Mouse (Mus musculus): Measurements from ENCODE around the gene Cdkal1.

Gene Cdkal1

DNA sequence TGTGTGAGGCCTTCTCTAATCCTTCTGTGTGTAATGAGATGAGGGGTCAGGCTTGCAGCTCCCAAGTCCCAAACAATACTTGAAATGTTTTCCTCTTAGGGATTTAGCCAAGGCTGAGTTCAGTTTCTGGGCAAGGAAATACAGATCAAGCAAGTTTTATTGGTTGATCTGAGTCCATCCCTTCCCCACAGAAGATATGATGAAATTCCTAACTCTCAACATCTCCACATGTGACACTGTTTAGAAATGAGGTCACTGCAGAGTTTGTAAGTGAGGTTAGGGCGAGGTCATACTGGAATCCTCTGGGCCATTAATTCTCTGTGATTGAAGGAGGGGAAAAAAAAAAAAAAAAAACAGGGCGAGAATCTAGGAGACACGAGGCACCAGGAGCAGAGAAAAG lies 607.7 kb downstream of the Cdkal1 start:
- no peak for DNase-seq (ENCODE audit: low spot score)

DNA sequence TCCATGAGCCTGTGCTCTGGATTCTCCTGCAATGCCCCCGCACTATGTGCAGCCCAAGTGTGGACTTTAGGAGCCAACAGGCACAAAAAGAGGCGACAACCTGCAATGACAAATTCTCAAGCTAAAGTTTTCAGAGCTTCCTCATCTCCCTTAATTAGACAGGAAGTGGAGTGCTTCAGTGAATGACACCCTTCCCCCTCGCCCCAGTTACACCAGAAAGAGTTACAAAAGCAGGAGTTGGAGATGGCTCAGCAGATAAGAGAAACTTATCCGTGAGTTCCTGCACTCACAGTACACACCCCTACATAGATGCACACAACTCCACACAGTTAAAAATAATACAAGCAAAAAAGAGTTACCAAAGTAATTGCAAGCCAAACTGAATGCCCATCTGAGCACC lies 620.4 kb downstream of the Cdkal1 start:
- DNase-seq (ENCODE audit: low spot score): no peak

DNA sequence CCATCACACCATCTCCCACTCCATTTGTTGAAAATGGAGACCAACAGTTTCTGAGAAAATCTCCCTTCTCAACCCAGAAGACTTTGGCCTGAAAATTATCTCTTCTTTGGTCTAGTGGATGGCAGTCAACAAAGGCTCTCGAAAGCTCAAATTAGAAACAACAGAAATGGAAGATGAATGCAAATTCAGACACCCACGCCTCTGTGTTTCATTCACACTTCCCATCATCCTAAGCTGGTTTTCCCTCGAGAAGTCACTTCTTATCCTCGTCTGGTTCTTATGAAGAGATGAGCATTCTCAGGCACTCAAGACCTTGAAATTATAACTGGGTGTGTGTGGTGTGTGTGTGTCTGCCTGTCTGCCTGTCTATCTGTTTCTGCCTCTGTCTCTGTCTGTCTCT lies 621.0 kb downstream of the Cdkal1 start:
- DNase-seq (ENCODE audit: low spot score): no peak

DNA sequence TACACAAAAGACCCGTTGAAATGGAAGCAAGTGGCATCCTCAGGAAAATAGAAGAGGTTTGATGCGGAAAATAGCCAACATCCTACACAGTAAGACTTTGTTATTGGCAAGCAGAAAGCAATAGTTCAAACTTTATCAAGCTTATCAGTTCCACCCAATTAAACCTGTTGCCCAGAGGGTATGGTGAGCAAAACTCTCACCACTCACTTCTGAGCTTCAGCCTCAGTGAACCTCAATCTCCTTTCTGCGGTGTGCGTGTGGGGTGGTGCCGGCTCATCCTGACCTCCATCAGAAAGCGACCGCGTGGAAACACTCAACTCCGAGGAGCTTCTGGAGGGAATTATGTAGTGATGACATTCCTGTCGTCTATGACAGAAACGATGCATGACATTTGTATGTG lies 621.5 kb downstream of the Cdkal1 start:
- no peak for DNase-seq (ENCODE audit: low spot score)

- no peak for DNase-seq (ENCODE audit: low spot score)
Observed at GRCm38 (mm10) chr13:29232681-29233080, 622.8 kb downstream of the Cdkal1 start.

GRCm38 (mm10) chr13:29224815-29225214 lies 630.7 kb downstream of the Cdkal1 start:
- DNase-seq (ENCODE audit: low spot score): no peak

DNA sequence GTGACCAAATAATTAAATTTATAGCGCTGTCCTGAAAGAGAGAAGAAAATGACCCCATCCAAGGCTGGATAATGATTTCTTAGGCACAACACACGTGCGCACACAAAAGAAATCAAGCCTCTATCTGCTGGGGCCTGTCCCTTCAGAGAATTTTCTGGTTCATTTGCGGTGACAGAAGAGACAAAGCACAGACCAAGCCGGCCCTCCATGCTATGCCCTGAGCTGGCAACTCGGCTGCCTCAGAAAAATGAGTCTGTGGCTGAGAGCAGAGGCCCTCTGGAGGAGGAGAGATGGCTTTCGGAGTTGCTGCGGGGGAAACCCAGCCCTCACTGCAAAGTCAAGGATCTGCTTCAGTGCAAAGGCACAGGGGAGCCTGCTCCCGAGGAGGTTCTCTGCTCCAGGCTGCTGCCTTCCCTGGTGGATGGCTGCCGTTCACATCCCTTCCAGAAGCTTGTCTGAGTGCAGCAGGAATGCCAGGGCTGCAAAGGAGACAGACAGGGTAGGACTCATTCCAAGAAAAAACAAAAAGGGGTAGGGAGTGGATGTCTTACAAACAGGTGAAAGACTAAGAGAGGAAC lies 633.1 kb downstream of the Cdkal1 start:
- DNase-seq (ENCODE audit: low spot score): peak; percentile 25

DNA sequence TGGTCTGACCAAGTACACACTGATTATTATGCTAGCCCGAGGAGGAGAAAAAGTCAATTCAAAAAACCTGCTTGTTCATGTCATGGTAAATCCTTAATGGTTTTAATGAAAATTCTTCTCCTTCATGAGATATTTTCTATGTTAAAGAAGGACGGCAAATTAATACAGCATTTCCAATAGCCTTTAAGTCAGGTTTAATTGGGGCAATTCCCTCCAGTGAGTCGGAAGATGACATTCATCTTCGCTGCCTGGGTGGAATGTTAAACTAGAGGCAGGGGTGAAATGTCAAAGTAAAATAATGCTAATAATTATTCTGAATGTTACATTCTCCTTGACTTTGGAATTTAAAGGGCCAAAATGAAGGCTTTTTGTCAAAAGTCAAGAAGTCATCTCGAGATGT lies 633.8 kb downstream of the Cdkal1 start:
- no peak for DNase-seq (ENCODE audit: low spot score)

DNA sequence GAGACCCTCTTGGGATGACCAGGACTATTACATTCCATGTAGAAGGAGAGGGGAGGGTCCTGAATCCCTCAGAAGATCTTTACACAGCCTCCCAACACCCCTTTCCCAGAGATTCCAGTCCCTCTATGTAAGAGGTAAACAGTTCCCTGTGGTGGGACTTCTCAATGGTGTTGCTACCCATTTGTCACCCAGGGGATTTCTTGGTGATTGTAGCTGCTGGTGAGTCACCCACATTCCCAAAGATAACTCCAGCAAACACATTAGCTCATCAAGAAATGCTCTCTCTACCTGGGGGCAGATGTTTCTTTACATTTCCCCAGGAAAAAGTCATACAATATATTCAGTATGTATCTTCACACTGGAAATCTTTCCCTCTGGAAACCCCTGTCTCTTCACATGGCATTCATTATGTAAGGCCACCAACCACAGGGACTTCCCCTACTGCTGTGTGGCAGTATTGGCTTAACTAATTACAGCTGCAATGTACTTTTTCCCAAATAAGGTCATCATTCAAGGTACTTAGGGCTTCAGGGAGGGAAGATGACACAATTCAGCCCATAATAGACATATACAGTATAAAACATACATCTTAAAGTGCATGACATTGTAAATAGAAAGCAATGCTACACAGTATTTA lies 636.8 kb downstream of the Cdkal1 start:
- DNase-seq (ENCODE audit: low spot score): no peak

- DNase-seq (ENCODE audit: low spot score): peak; percentile 73
Observed at GRCm38 (mm10) chr13:29210159-29211021, 645.1 kb downstream of the Cdkal1 start.

DNA sequence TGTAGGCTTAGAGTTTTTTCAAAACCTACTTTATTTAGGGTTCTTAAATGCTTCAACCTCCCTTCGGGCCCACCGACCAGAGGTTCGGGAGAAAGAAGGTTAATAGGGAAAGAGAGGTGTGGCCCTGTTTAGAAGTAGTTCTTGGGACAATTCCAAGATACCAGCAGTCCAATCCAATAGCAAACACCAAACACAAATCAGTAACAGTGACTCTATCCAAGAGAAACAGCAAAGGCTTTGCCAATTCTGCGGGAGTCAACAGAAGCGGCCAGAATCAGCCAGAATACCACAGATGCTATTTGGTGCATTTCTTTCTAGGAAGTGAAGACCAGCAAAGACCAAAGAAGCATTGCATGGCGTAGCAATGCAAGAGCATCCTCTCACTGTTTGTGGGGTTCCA lies 646.7 kb downstream of the Cdkal1 start:
- no peak for DNase-seq (ENCODE audit: low spot score)

DNA sequence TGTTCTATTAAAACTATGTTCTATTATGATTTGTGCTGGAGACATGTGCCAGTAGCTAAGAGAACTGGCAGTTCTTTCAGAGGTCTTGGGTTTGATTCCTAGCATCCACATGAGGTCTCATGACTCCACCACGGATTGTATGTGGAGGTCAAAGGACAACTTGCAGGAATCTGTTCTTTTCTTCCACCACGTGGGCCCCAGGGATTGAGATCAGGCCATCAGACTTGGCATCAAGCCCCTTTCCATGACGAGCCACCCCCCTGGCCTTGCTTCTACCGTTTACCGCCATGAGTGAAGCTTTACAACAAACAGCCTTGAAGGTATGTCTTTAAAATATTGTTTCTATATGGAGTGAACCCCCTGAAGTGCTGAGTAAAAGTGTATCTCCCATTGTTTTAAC lies 651.6 kb downstream of the Cdkal1 start:
- no peak for DNase-seq (ENCODE audit: low spot score)

DNA sequence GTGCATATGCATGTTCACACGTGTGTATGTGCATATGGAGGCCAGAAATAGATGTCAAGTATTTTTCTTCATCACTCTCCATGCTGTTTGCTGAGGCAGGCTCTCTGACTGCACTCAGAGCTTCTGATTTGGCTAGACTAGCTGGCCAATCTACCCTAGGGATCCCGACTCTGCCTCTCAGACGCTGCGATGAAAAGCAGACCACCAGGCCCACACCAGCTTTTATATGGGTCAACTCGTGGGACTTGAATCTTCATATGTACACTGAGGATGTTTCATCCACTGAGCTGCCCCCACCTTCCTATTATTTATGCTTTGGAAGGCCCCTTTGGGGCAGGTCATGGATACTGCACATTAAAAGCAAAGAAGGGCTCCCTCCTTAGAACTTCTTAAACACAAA lies 652.0 kb downstream of the Cdkal1 start:
- DNase-seq (ENCODE audit: low spot score): no peak

GRCm38 (mm10) chr13:29202562-29202961 lies 652.9 kb downstream of the Cdkal1 start:
- DNase-seq (ENCODE audit: low spot score): no peak

DNA sequence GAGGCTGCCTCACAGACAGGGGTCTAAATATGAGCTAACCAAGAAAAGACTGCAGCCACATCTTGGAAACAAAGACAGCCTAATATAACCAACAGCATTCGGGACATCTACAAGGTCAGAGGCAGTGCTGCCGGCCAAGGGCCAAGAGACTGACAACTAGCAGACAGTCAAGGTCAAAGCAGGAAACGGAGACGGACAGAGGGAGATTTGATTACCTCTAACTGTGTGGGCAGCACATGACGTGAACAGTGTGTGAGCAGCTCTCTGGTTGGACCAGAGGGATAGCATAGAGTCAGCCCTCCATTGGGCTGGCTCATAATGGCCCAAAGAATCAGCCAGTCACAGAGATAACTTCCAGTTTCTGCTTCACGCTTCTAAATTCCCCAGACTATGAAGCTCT lies 655.8 kb downstream of the Cdkal1 start:
- no peak for DNase-seq (ENCODE audit: low spot score)

GRCm38 (mm10) chr13:29196798-29197498 lies 658.5 kb downstream of the Cdkal1 start:
- no peak for DNase-seq (ENCODE audit: low spot score)

DNA sequence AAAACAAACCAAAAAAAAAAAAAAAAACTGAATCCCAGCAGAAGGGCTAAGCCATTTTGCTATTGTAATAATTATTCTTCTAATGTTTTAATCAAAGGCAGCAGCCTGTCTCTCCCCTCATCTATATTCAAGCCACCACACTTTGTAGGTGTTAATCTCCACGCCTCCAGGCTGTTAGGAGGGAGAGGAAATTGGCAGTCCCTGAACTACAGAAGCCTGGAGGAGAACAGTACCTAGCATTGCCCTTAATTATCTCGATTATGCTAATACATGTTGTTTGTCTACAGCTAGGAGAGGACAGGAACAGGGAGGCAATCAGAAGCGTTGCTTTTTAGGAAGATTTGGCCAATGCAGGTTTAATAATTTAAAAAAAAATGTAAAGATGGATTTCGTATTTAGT lies 659.8 kb downstream of the Cdkal1 start:
- no peak for DNase-seq (ENCODE audit: low spot score)

GRCm38 (mm10) chr13:29194946-29195345 lies 660.5 kb downstream of the Cdkal1 start:
- no peak for DNase-seq (ENCODE audit: low spot score)

- peak; percentile 9 for DNase-seq (ENCODE audit: low spot score)
Observed at GRCm38 (mm10) chr13:29192697-29193096, 662.8 kb downstream of the Cdkal1 start.

- no peak for DNase-seq (ENCODE audit: low spot score)
Observed at GRCm38 (mm10) chr13:29190548-29190947, 664.9 kb downstream of the Cdkal1 start.

- no peak for DNase-seq (ENCODE audit: low spot score)
Observed at GRCm38 (mm10) chr13:29186748-29187147, 668.7 kb downstream of the Cdkal1 start.

GRCm38 (mm10) chr13:29185545-29185944 lies 669.9 kb downstream of the Cdkal1 start:
- DNase-seq (ENCODE audit: low spot score): no peak

DNA sequence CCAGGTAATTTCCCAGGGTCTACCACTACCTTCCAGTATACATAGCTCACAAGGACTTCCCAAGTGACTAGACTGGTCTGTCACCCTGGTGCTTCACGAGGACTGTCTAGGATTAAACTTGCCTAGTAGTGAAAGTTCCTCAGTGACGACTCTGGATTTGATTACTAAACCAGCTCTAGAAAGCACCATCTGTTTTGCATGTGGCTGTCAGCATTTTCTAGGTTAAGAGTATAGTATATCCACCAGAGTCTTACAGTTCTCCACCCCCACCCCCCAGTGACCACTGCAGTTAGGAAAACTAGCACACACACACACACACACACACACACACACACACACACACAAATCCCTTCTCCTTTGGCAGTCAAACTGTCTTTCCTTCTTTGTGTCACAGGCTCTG lies 670.9 kb downstream of the Cdkal1 start:
- no peak for DNase-seq (ENCODE audit: low spot score)

All from yolk sac, embryonic 10.5 days (tissue).